Mouse (Mus musculus) limb, embryonic 12.5 days (tissue): ENCODE data around the gene 9130213A22Rik. TPM values are rescaled to one million over a fixed set of nuclear protein-coding genes. Genes with fewer than 3 reads are reported as not detected.

Source experiments
- ATAC-seq: fragments of 200-750 bp; cut with Nextera tagmentation; 2 replicates; pipeline ENCODE4 v1.8.0; 2017; ENCODE audit warnings: low read depth, moderate TSS enrichment; ENCODE audit not compliant: insufficient number of reproducible peaks, insufficient read depth, low FRiP score, low TSS enrichment
- H3K27ac ChIP-seq: fragments of 300-500 bp; sonication (generic); 2 replicates; pipeline ENCODE4 v1.5.1; 2016; ENCODE audit warnings: mild to moderate bottlenecking, moderate library complexity
- H3K27me3 ChIP-seq: fragments of 300-500 bp; sonication (generic); 2 replicates; pipeline ENCODE4 v1.6.1; 2016; ENCODE audit warnings: mild to moderate bottlenecking, moderate library complexity
- H3K36me3 ChIP-seq: fragments of 300-500 bp; sonication (generic); 2 replicates; pipeline ENCODE4 v1.6.1; 2016; ENCODE audit warnings: mild to moderate bottlenecking, moderate library complexity
- H3K4me1 ChIP-seq: fragments of 300-500 bp; sonication (generic); replicated peaks from 2 replicates; pipeline ENCODE4 v1.6.1; 2016
- H3K4me2 ChIP-seq: fragments of 300-500 bp; sonication (generic); 2 replicates; pipeline ENCODE4 v1.6.1; 2016; ENCODE audit warnings: mild to moderate bottlenecking, moderate library complexity
- H3K4me3 ChIP-seq: fragments of 300-500 bp; sonication (generic); replicated peaks from 2 replicates; pipeline ENCODE4 v1.5.1; 2016; ENCODE audit warnings: mild to moderate bottlenecking
- H3K9ac ChIP-seq: fragments of 300-500 bp; sonication (generic); replicated peaks from 2 replicates; pipeline ENCODE4 v1.6.1; 2016; ENCODE audit warnings: mild to moderate bottlenecking, moderate library complexity
- H3K9me3 ChIP-seq: fragments of 300-500 bp; sonication (generic); 2 replicates; pipeline ENCODE4 v1.6.1; 2016; ENCODE audit warnings: mild to moderate bottlenecking, moderate library complexity
- WGBS: fragments of 180-500 bp; shearing (Covaris S2); methylation state at CpG from one replicate; pipeline ENCODE4 v1.1.7; 2016; 5-methylcytosine and 5-hydroxymethylcytosine counted together
- polyA plus RNA-seq: library from polyadenylated mRNA; unstranded; fragments of >200 nt; fragmentation: Nextera tagmentation; extraction: Ambion mirVana; gene quantifications from 2 replicates; pipeline ENCODE4 v1.2.1, GENCODE M21; 2016

9130213A22Rik gene
- polyA plus RNA-seq, 1 experiment from 2014 or later = 0.76 TPM

GRCm38 (mm10) chr11:69114621-69115020 lies 7.8 kb downstream of the 9130213A22Rik start:
- Histone ChIP-seq H3K4me3 (no peak overlapping the region), H3K9me3 (no peaks in the 10 kb centered on the region), H3K4me1 (peaks cover 18% of the 10 kb centered on the region), H3K9ac (no peak overlapping the region), H3K27me3 (peaks cover 20% of the 10 kb centered on the region), H3K4me2 (no peak overlapping the region), H3K27ac (no peak overlapping the region), H3K36me3 (no peaks in the 10 kb centered on the region)
- WGBS = 78% methylated on average over 3 of the region's 3 CpGs
- no peak for ATAC-seq

GRCm38 (mm10) chr11:69114018-69114417 lies 8.4 kb downstream of the 9130213A22Rik start:
- Histone ChIP-seq H3K27me3 (peaks cover 20% of the 10 kb centered on the region), H3K4me1 (peaks cover 12% of the 10 kb centered on the region), H3K4me3 (no peak overlapping the region), H3K36me3 (peaks cover 6% of the 10 kb centered on the region; the same call in 1 of the 2 replicates), H3K9me3 (no peaks in the 10 kb centered on the region), H3K27ac (no peak overlapping the region), H3K4me2 (no peak overlapping the region), H3K9ac (no peak overlapping the region)
- 62% methylated on average over 3 of the region's 3 CpGs for WGBS
- ATAC-seq = no peak

GRCm38 (mm10) chr11:69111865-69112264 lies 10.5 kb downstream of the 9130213A22Rik start:
- Histone ChIP-seq H3K4me1 (0 out of 2 replicates have a peak, but pooled peaks cover 3% of the 10 kb centered on the region), H3K4me3 (peak overlapping the region; percentile 50), H3K4me2 (peak overlapping the region; percentile 28), H3K27me3 (peaks cover 19% of the 10 kb centered on the region), H3K36me3 (peaks cover 27% of the 10 kb centered on the region), H3K27ac (no peak overlapping the region), H3K9ac (no peak overlapping the region), H3K9me3 (no peaks in the 10 kb centered on the region)
- WGBS = 63% methylated on average over 4 of the region's 4 CpGs
- no peak for ATAC-seq

GRCm38 (mm10) chr11:69111051-69111810 lies 11.2 kb downstream of the 9130213A22Rik start:
- Histone ChIP-seq H3K27ac (peak overlapping the region; percentile 4; the same call in 1 of the 2 replicates), H3K9ac (peak overlapping the region; percentile 57), H3K27me3 (peaks cover 13% of the 10 kb centered on the region), H3K4me2 (peak overlapping the region; percentile 57), H3K9me3 (no peaks in the 10 kb centered on the region), H3K4me3 (peak overlapping the region; percentile 50), H3K36me3 (peaks cover 33% of the 10 kb centered on the region), H3K4me1 (0 out of 2 replicates have a peak, but pooled peaks cover 3% of the 10 kb centered on the region)
- no peak for ATAC-seq
- WGBS = 6% methylated on average over 21 of the region's 21 CpGs

- H3K9me3 ChIP-seq = no peaks in the 10 kb centered on the region
- ATAC-seq = peak; percentile 44; the same call in 1 of the 2 replicates
- peak overlapping the region; percentile 57 for H3K4me2 ChIP-seq
- peaks cover 8% of the 10 kb centered on the region for H3K27me3 ChIP-seq
- H3K4me3 ChIP-seq = peak overlapping the region; percentile 50
- WGBS = 1% methylated on average over 30 of the region's 30 CpGs
- peaks cover 41% of the 10 kb centered on the region for H3K36me3 ChIP-seq
- H3K27ac ChIP-seq = peak overlapping the region; percentile 25; the same call in 1 of the 2 replicates
- peak overlapping the region; percentile 57 for H3K9ac ChIP-seq
- H3K4me1 ChIP-seq = 0 out of 2 replicates have a peak, but pooled peaks cover 3% of the 10 kb centered on the region
These were observed 11.9 kb downstream of the 9130213A22Rik start for GRCm38 (mm10) chr11:69110319-69111046.

GRCm38 (mm10) chr11:69109032-69109900 lies 13.1 kb downstream of the 9130213A22Rik start:
- H3K4me1 ChIP-seq = 0 out of 2 replicates have a peak, but pooled peaks cover 3% of the 10 kb centered on the region
- WGBS = 84% methylated on average over 13 of the region's 13 CpGs
- peaks cover 53% of the 10 kb centered on the region for H3K36me3 ChIP-seq
- peaks cover 7% of the 10 kb centered on the region; the same call in 1 of the 2 replicates for H3K27me3 ChIP-seq
- H3K4me3 ChIP-seq = no peak overlapping the region
- no peaks in the 10 kb centered on the region for H3K9me3 ChIP-seq
- no peak overlapping the region for H3K27ac ChIP-seq
- H3K4me2 ChIP-seq = 0 out of 2 replicates have a peak overlapping the region, but pooled peaks have one; percentile 8
- ATAC-seq = no peak
- H3K9ac ChIP-seq = no peak overlapping the region

- Histone ChIP-seq H3K4me1 (0 out of 2 replicates have a peak, but pooled peaks cover 3% of the 10 kb centered on the region), H3K9ac (no peak overlapping the region), H3K27ac (no peak overlapping the region), H3K27me3 (peaks cover 7% of the 10 kb centered on the region; the same call in 1 of the 2 replicates), H3K9me3 (no peaks in the 10 kb centered on the region), H3K4me2 (no peak overlapping the region), H3K4me3 (no peak overlapping the region), H3K36me3 (peaks cover 64% of the 10 kb centered on the region)
- 91% methylated on average over 9 of the region's 9 CpGs for WGBS
- ATAC-seq = no peak
These were observed 14.2 kb downstream of the 9130213A22Rik start for GRCm38 (mm10) chr11:69108223-69108622.

GRCm38 (mm10) chr11:69107676-69108075 lies 14.7 kb downstream of the 9130213A22Rik start:
- Histone ChIP-seq H3K27me3 (peaks cover 7% of the 10 kb centered on the region; the same call in 1 of the 2 replicates), H3K36me3 (peaks cover 69% of the 10 kb centered on the region), H3K4me2 (no peak overlapping the region), H3K9ac (no peak overlapping the region), H3K27ac (no peak overlapping the region), H3K9me3 (no peaks in the 10 kb centered on the region), H3K4me3 (no peak overlapping the region), H3K4me1 (0 out of 2 replicates have a peak, but pooled peaks cover 3% of the 10 kb centered on the region)
- no peak for ATAC-seq
- 86% methylated on average over 11 of the region's 11 CpGs for WGBS

GRCm38 (mm10) chr11:69106842-69107241 lies 15.5 kb downstream of the 9130213A22Rik start:
- 84% methylated on average over 11 of the region's 11 CpGs for WGBS

GRCm38 (mm10) chr11:69106299-69106698 lies 16.1 kb downstream of the 9130213A22Rik start:
- no peaks in the 10 kb centered on the region for H3K4me1 ChIP-seq
- no peak overlapping the region for H3K9ac ChIP-seq
- H3K27ac ChIP-seq = no peak overlapping the region
- peaks cover 83% of the 10 kb centered on the region for H3K36me3 ChIP-seq
- H3K27me3 ChIP-seq = no peaks in the 10 kb centered on the region
- H3K4me2 ChIP-seq = no peak overlapping the region
- no peaks in the 10 kb centered on the region for H3K9me3 ChIP-seq
- 85% methylated on average over 11 of the region's 11 CpGs for WGBS
- ATAC-seq = no peak
- H3K4me3 ChIP-seq = no peak overlapping the region

More at GRCm38 (mm10) chr11:69106842-69107241, 15.5 kb downstream of the 9130213A22Rik start:
- Histone ChIP-seq H3K4me3 (no peak overlapping the region), H3K27me3 (peaks cover under 1% of the 10 kb centered on the region; the same call in 1 of the 2 replicates), H3K27ac (no peak overlapping the region), H3K4me1 (no peaks in the 10 kb centered on the region), H3K9me3 (no peaks in the 10 kb centered on the region), H3K9ac (no peak overlapping the region), H3K4me2 (no peak overlapping the region), H3K36me3 (peaks cover 77% of the 10 kb centered on the region)
- ATAC-seq = no peak
